Mouse (Mus musculus): ENCODE results near the gene Utrn.

Gene Utrn

DNA sequence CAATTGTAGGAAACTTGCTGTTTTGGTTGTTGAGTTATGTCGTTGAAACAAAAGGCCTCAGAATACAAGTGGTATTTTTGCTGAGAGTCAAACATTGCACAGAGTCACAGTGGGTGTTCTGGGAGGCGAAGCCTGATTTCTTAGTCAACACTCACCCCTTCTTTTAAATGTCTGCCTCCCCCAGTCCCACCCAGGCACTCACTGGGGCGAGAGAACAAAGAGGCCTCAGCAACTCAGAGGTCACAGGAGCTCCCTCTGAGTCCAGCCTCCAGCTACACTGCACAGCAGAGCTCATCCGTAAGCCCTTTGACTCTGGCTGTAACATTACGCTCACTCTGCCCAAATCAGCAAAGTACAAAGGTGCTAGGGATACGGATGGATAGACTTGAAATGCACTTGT lies 77.1 kb downstream of the Utrn start:
- DNase-seq: no peak

DNA sequence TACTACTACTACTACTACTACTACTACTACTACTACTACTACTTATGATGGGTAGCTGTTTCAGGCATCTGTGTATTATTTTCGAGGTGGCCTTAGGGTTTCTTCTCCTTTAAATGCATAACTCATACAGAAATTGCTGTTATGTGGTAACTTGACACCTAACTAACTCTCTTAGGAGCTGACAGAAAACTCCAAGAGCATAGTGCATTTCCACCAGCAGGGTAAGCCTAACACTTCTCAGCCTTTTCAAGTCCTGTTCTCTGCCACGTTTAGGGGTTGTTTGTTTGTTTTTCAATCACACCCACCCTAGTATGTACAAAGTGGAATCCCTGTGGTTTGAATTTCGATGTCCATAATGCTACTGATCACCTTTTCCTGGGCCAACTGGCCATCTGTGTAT lies 78.3 kb downstream of the Utrn start:
- no peak for DNase-seq

- DNase-seq: no peak
Observed at GRCm38 (mm10) chr10:12788529-12788928, 80.6 kb downstream of the Utrn start.

GRCm38 (mm10) chr10:12787965-12788364 lies 81.2 kb downstream of the Utrn start:
- no peak for DNase-seq

DNA sequence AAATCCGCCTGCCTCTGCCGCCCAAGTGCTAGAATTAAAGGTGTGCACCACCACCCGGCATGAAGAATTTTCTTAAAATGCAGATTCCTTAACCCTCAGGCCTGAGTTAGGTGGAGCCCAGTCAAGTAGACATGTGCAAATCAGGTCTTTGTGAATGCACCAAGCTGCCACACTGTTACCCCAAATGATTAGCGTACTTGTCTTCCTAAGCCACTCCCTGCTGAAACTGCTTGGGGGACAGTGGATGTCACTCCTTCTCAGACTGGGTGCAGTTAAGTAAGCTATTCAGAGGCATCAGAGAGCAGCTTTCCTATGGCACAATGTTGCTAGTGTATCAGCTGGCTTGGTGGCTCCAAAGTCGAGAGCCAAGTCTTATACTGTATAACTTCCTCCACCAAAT lies 83.9 kb downstream of the Utrn start:
- DNase-seq: no peak

GRCm38 (mm10) chr10:12781381-12781907 lies 87.7 kb downstream of the Utrn start:
- DNase-seq: peak; percentile 54

DNA sequence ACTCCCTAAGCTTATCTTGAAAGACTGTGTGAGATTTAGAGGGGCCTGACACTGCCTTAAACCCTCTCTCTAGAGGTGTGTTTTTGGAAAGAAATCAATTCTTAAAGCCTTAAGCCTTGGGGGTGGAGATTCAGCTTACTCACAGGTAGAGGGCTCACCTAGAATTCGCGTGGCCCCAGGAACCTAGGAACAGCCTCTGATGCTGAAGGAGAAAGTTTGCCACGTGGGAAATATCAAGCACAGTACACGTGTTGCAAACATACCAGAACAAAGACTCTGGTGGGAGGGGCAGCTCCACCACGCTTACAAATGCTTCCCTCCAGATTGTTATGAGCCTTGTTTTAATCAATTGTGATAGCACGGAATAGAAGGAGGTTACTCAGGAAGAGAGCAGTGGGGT lies 96.0 kb downstream of the Utrn start:
- no peak for DNase-seq

- DNase-seq: no peak
Observed at GRCm38 (mm10) chr10:12771511-12771910, 97.7 kb downstream of the Utrn start.

DNA sequence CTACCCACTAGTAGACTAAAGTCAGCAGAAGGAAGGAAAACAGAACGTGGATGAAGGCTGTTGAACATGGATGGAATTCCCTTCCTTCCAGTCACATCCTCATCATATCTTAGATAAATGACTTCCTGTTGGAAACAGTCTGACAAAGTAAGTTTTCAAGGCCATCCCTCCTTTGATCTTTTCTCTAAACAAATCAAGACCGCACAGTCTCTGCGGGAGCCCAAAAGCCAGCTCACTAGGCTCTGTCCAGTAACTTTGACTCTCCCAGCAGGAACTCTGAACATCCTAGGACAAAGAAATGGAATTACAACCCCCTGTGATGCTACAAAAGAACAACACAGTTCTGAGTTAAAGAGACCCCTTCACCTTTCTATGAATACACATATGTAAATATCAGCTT lies 106.5 kb downstream of the Utrn start:
- DNase-seq: no peak

DNA sequence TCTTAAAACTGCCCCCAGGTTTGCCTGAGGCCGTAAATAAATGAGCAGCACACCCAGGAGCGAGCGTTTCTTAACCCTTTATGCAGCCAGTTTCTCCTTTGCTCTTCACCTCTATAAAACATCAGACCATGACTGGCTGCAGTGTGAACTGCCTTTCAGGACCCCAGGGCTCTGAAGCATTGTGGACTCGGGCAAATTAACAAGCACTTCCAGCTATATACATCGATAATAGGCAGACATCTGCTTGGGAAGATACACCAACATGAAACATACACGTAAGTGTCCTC lies 110.5 kb downstream of the Utrn start:
- DNase-seq: no peak

DNA sequence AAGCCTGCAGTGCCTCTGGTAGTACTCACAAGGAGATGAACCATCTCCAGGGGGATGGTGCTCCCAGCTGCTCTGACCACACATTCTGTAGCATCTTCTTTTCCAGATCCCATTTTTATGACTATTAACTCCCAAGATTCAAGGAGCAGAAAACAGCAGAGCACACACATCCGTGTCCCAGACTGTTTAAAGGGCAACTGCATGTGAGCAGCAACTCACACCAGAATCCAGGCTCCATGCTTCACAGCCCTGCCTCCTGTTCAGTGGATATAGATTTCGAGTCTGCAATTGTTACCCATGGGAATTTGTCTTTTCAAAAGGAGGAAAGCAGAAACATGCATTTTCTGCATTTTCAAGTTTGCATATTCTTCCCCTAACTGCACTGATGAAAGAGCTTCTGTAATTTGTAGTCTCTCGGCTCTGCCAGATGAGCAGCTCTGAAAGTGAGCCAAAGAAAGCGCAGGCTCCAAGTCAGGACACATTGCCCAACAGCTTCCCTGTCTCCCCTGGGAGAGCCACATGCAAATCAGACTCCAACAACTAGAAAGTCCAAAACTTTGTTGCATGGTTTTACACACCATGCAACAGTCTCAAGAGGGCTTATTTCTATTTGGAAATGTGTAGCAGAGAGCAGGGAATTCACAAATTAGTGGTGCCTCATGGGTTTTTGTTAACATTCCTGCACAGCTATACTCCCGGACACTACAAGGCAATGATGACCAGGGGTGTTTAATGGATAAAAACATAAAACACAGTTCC lies 111.0 kb downstream of the Utrn start:
- DNase-seq: peak; percentile 46

DNA sequence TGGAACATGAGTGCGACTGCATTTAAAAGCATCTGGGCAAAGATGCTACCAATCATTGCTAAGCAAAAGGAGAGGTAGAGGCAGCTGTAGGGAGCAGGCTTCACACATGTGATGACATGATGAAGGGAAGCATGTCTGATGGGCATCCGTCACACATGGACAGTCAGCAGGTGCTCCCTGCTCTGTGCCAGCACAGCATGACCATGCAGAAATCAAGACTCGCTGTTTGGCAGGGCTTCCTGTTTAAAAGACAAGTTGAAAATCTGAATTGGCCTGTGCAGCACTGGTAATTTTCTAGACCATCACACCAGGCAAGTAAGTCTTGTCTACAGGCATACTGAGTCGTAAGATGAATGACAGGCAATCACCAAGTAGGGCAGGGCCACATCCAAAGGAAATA lies 112.5 kb downstream of the Utrn start:
- DNase-seq: no peak

GRCm38 (mm10) chr10:12754911-12755310 lies 114.3 kb downstream of the Utrn start:
- DNase-seq: no peak

- no peak for DNase-seq
Observed at GRCm38 (mm10) chr10:12754166-12754565, 115.0 kb downstream of the Utrn start.

GRCm38 (mm10) chr10:12743717-12744116 lies 125.4 kb downstream of the Utrn start:
- no peak for DNase-seq

- DNase-seq: no peak
Observed at GRCm38 (mm10) chr10:12739302-12739987, 129.7 kb downstream of the Utrn start.

DNA sequence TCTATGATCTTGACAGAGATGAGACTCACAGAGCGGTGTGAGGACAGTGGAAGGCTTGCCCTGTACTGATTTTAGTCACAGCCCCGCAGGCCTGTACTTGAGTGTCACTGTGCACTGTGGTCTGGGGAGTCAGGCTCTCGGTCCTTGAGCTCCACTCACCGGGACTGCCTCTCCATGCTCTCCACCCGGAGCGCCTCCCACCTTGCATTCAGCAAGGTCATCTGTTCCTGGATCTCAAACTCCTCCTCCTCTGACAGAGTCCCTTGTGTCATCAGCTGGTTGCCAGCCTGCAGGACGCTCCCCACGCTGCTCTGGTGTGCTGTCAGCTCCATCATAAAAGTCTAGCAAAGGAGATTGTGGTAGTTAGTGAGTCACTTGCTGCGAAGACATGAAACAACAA lies 131.2 kb downstream of the Utrn start:
- no peak for DNase-seq

- DNase-seq: peak; percentile 47
Observed at GRCm38 (mm10) chr10:12736861-12737835, 132.0 kb downstream of the Utrn start.

DNA sequence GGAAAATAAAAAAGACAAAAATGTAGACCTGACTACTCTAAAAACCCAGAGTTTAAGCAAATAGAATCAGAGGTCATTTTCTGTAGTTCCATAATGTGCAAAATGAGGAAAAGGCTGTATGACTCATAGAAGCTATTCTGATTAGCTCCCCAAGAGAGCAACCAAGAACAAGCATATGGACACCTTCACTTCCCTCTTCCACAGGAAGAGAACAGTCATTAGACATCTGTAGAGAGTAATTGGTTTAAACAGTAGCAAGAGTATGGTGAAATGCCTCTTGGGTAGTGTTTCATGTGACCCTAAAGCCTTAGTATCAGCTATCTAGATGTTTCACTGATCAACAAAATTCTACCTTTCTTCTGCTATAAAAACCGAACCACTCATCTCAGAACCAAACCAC lies 133.5 kb downstream of the Utrn start:
- DNase-seq: no peak

DNA sequence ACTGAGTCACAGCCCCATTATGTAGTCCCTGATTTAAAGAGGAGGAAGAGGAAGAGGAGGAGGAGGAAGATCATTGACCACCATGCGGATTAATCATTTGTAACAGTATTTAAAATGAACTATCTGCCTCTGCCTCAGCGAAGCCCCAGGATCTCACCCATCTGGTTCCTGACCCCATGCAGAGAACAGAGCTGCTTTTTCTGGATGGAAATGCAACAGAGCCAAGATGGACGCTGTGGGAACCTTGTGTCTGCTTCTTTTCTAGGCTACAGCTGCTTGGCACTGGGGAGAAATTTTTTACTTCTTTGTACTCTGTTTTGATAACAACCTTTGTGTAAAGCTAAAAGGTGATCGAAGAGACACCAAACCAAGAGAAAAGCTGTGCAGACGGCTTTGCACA lies 137.7 kb downstream of the Utrn start:
- no peak for DNase-seq

DNA sequence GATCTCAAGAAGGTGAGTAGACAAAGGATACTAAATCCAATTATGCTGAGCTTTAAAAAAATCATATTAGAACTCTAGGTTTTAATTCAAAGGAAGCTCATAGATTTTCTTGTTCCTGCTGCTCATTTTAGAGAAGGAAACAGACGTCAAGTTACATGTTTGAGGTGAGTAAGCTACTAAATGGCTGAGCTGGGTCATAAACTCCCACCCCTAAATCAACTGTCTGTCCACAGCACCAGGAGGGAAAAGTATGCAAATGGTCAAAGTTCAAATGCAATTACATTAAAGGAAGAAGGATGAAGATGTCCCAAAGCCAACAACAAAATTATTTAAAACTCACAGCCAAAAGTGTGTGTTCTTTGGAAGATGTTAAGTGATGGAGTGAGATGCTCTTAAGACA lies 139.5 kb downstream of the Utrn start:
- no peak for DNase-seq

- DNase-seq: no peak
Observed at GRCm38 (mm10) chr10:12729033-12729432, 140.1 kb downstream of the Utrn start.

DNA sequence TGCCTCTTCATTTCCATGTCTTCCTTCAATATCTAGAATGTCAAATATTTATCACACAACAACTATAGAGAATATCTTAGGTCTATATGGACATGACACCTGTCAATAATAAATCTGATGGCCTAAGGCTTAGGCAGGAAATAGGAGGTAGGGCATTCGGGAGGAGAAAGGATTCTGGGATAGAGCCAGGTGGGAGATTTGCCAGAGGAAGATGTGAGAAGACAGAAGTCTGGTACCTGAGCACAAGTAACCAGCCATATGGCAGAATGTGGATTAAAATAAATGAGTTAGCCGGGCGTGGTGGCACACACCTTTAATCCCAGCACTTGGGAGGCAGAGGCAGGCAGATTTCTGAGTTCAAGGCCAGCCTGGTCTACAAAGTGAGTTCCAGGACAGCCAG lies 141.3 kb downstream of the Utrn start:
- DNase-seq: no peak
